Mouse (Mus musculus) adrenal gland, adult 18-20 months (tissue): Measurements from ENCODE around the gene Slc9b2. TPM values are rescaled to one million over a fixed set of nuclear protein-coding genes. Genes with fewer than 3 reads are reported as not detected.

ENCODE experiments used
- total RNA-seq, 2 experiments: library from RNA; stranded (reverse); gene quantifications; 1 replicate in 1 of 2; 2 replicates in 1 of 2; pipeline ENCODE4 v1.2.3; 2021

The Slc9b2 gene
- total RNA-seq, 2 experiments from 2014 or later = 0.76 to 2.0 TPM

Other genes starting within 250 kb of the Slc9b2 start
- gene Cenpe, start 95.2 kb upstream of the Slc9b2 start, total RNA-seq = 1 to 10 TPM; 1.0 to 2.4 TPM
- 1 to 10 TPM; 2.8 to 3.6 TPM for gene Bdh2, start 26.5 kb upstream of the Slc9b2 start, total RNA-seq
- gene Slc9b1, start 40.3 kb downstream of the Slc9b2 start, total RNA-seq = under 1 TPM in 1 of 2 experiments, not detected in 1; 0.36 TPM
- gene Cisd2, start 116.2 kb downstream of the Slc9b2 start, total RNA-seq = 10 to 100 TPM; 25.7 to 37.3 TPM
- gene Ube2d3, start 130.4 kb downstream of the Slc9b2 start, total RNA-seq = 100 to 1,000 TPM; 391 to 441 TPM
- 10 to 100 TPM; 10.9 to 11.7 TPM for gene Manba, start 177.9 kb downstream of the Slc9b2 start, total RNA-seq